Mouse (Mus musculus): ENCODE measurements around the gene Hexim2. TPM values are rescaled to one million over a fixed set of nuclear protein-coding genes. Genes with fewer than 3 reads are reported as not detected.

Gene Hexim2
- polyA plus RNA-seq, 1 experiment from 2014 or later = 8.4 TPM

Other genes starting within 250 kb of the Hexim2 start
- gene Fam187a, start 247.3 kb upstream of the Hexim2 start, polyA plus RNA-seq (2016; fragmentation: Nextera tagmentation; extraction: Ambion mirVana) = not detected in 2 replicates
- 0.12 and 0.17 TPM in 2 replicates for gene Gfap, start 231.5 kb upstream of the Hexim2 start, polyA plus RNA-seq (2016; fragmentation: Nextera tagmentation; extraction: Ambion mirVana)
- gene Kif18b, start 207.3 kb upstream of the Hexim2 start, polyA plus RNA-seq (2016; fragmentation: Nextera tagmentation; extraction: Ambion mirVana) = 6.4 and 8.6 TPM in 2 replicates
- gene C1ql1, start 185.7 kb upstream of the Hexim2 start, polyA plus RNA-seq (2016; fragmentation: Nextera tagmentation; extraction: Ambion mirVana) = 0.87 and 1.4 TPM in 2 replicates
- 46.9 and 50.4 TPM in 2 replicates for gene Nmt1, start 104.2 kb upstream of the Hexim2 start, polyA plus RNA-seq (2016; fragmentation: Nextera tagmentation; extraction: Ambion mirVana)
- gene Dcakd, start 104.1 kb upstream of the Hexim2 start, polyA plus RNA-seq (2016; fragmentation: Nextera tagmentation; extraction: Ambion mirVana) = 94.1 and 95.2 TPM in 2 replicates
- gene Plcd3, start 30.8 kb upstream of the Hexim2 start, polyA plus RNA-seq (2016; fragmentation: Nextera tagmentation; extraction: Ambion mirVana) = 5.8 and 6.6 TPM in 2 replicates
- 13.5 and 13.8 TPM in 2 replicates for gene Acbd4, start 30.7 kb upstream of the Hexim2 start, polyA plus RNA-seq (2016; fragmentation: Nextera tagmentation; extraction: Ambion mirVana)
- 2.8 and 3.0 TPM in 2 replicates for gene Hexim1, start 16.2 kb upstream of the Hexim2 start, polyA plus RNA-seq (2016; fragmentation: Nextera tagmentation; extraction: Ambion mirVana)
- gene Fmnl1, start 38.7 kb downstream of the Hexim2 start, polyA plus RNA-seq (2016; fragmentation: Nextera tagmentation; extraction: Ambion mirVana) = 1.1 and 1.7 TPM in 2 replicates
- 0.17 TPM in 1 of 2 replicates, not detected in the other for gene 1700023F06Rik, start 76.1 kb downstream of the Hexim2 start, polyA plus RNA-seq (2016; fragmentation: Nextera tagmentation; extraction: Ambion mirVana)
- gene Spata32, start 86.0 kb downstream of the Hexim2 start, polyA plus RNA-seq (2016; fragmentation: Nextera tagmentation; extraction: Ambion mirVana) = not detected in 2 replicates
- gene Map3k14, start 135.0 kb downstream of the Hexim2 start, polyA plus RNA-seq (2016; fragmentation: Nextera tagmentation; extraction: Ambion mirVana) = 2.0 and 2.6 TPM in 2 replicates
- 6.7 and 8.9 TPM in 2 replicates for gene Arhgap27, start 231.3 kb downstream of the Hexim2 start, polyA plus RNA-seq (2016; fragmentation: Nextera tagmentation; extraction: Ambion mirVana)